Mouse (Mus musculus) liver, adult 2 months (tissue): ENCODE measurements at regions not wholly inside any gene's neighbourhood (a gene's known extent, or its start where the extent isn't known, plus 50 kb on each side); places are given as distances from the start of the nearest gene placed in this dataset.
A peak's percentile ranks its signal among the peaks of the same experiment; 100 is the strongest.

Experiments used
- DNase-seq: peaks from one replicate; pipeline ENCODE4 v3.0.0-alpha.2; 2011; ENCODE audit warnings: low read depth, low spot score; ENCODE audit errors: extremely low read depth
- H3K27ac ChIP-seq: fragments of 200-500 bp; replicated peaks from 2 replicates; pipeline ENCODE4 v1.5.1; 2012; ENCODE audit warnings: low read depth, mild to moderate bottlenecking, control low read depth, inconsistent platforms, low read length; ENCODE audit not compliant: insufficient read depth
- H3K27me3 ChIP-seq: fragments of 200-500 bp; 2 replicates; pipeline ENCODE4 v1.6.1; 2012; ENCODE audit warnings: mild to moderate bottlenecking, moderate library complexity, low read length, inconsistent platforms; ENCODE audit not compliant: control insufficient read depth, insufficient read depth
- H3K36me3 ChIP-seq: fragments of 200-500 bp; 2 replicates; pipeline ENCODE4 v1.6.1; 2012; ENCODE audit warnings: low read length, inconsistent platforms; ENCODE audit not compliant: control insufficient read depth, insufficient read depth
- H3K4me1 ChIP-seq: fragments of 200-500 bp; 2 replicates; pipeline ENCODE4 v1.6.1; 2011; ENCODE audit warnings: low read length; ENCODE audit not compliant: control insufficient read depth, insufficient read depth
- H3K4me3 ChIP-seq: fragments of 200-500 bp; 2 replicates; pipeline ENCODE4 v1.5.1; 2011; ENCODE audit warnings: low read depth, mild to moderate bottlenecking, control low read depth, low read length, moderate library complexity; ENCODE audit not compliant: insufficient read depth
- H3K79me2 ChIP-seq: fragments of 200-500 bp; 2 replicates; pipeline ENCODE4 v1.6.1; 2012; ENCODE audit warnings: inconsistent platforms, mild to moderate bottlenecking, low read length, moderate library complexity; ENCODE audit not compliant: control insufficient read depth, insufficient read depth
- H3K9ac ChIP-seq: fragments of 200-500 bp; 2 replicates; pipeline ENCODE4 v1.6.1; 2012; ENCODE audit warnings: low read depth, mild to moderate bottlenecking, control low read depth, inconsistent platforms, low read length
- CTCF ChIP-seq: fragments of 200-500 bp; IDR thresholded peaks from 2 replicates; pipeline ENCODE4 v1.5.1; 2011; ENCODE audit warnings: low read depth, low read length, control low read depth
- POLR2A ChIP-seq: fragments of 200-500 bp; IDR thresholded peaks from 2 replicates; pipeline ENCODE4 v1.6.1; 2011; ENCODE audit warnings: low read length, control low read depth; ENCODE audit not compliant: insufficient read depth; ENCODE audit errors: extremely low read depth
- WGBS: fragments of 180-500 bp; shearing (Covaris S2); methylation state at CpG from one replicate; pipeline ENCODE4 v1.1.7; 2018; 5-methylcytosine and 5-hydroxymethylcytosine counted together

- Histone ChIP-seq H3K27me3 (no peaks in the 10 kb centered on the region), H3K36me3 (no peaks in the 10 kb centered on the region), H3K4me1 (no peaks in the 10 kb centered on the region), H3K27ac (no peak overlapping the region), H3K4me3 (no peak overlapping the region), H3K9ac (no peak overlapping the region), H3K79me2 (no peaks in the 10 kb centered on the region)
- 81% methylated on average over 8 of the region's 8 CpGs for WGBS
- TF ChIP-seq POLR2A = no peak
- no peak for TF ChIP-seq CTCF
- no peak for DNase-seq
Observed at GRCm38 (mm10) chr2:171737761-171738160, 305.5 kb downstream of the Cbln4 start.

- no peak for DNase-seq
- Histone ChIP-seq H3K27me3 (no peaks in the 10 kb centered on the region), H3K27ac (no peak overlapping the region), H3K4me3 (no peak overlapping the region), H3K4me1 (no peaks in the 10 kb centered on the region), H3K79me2 (no peaks in the 10 kb centered on the region), H3K36me3 (no peaks in the 10 kb centered on the region), H3K9ac (no peak overlapping the region)
- TF ChIP-seq POLR2A (no peak), CTCF (no peak)
- 78% methylated on average over 14 of the region's 14 CpGs for WGBS
Observed at GRCm38 (mm10) chr2:171735061-171735490, 308.2 kb downstream of the Cbln4 start.

- WGBS = 90% methylated on average over 4 of the region's 4 CpGs
Observed at GRCm38 (mm10) chr2:171734634-171734987, 308.7 kb downstream of the Cbln4 start.

GRCm38 (mm10) chr2:171733965-171734633, 309.2 kb downstream of the Cbln4 start:
- H3K79me2 ChIP-seq = no peaks in the 10 kb centered on the region
- no peak overlapping the region for H3K4me3 ChIP-seq
- no peak for DNase-seq
- TF ChIP-seq CTCF (no peak), POLR2A (no peak)
- no peaks in the 10 kb centered on the region for H3K36me3 ChIP-seq
- H3K27ac ChIP-seq = no peak overlapping the region
- H3K27me3 ChIP-seq = no peaks in the 10 kb centered on the region
- no peaks in the 10 kb centered on the region for H3K4me1 ChIP-seq
- no peak overlapping the region for H3K9ac ChIP-seq
- 82% methylated on average over 14 of the region's 14 CpGs for WGBS

More at GRCm38 (mm10) chr2:171734634-171734987, 308.7 kb downstream of the Cbln4 start:
- H3K4me1 ChIP-seq = no peaks in the 10 kb centered on the region
- no peaks in the 10 kb centered on the region for H3K79me2 ChIP-seq
- H3K9ac ChIP-seq = no peak overlapping the region
- TF ChIP-seq POLR2A (no peak), CTCF (no peak)
- no peak overlapping the region for H3K27ac ChIP-seq
- H3K27me3 ChIP-seq = no peaks in the 10 kb centered on the region
- DNase-seq = no peak
- no peak overlapping the region for H3K4me3 ChIP-seq
- H3K36me3 ChIP-seq = no peaks in the 10 kb centered on the region

- no peaks in the 10 kb centered on the region for H3K27me3 ChIP-seq
- no peak overlapping the region for H3K9ac ChIP-seq
- TF ChIP-seq CTCF (no peak), POLR2A (no peak)
- no peaks in the 10 kb centered on the region for H3K4me1 ChIP-seq
- peak; percentile 2 for DNase-seq
- 72% methylated on average over 5 of the region's 5 CpGs for WGBS
- H3K36me3 ChIP-seq = no peaks in the 10 kb centered on the region
- H3K4me3 ChIP-seq = no peak overlapping the region
- no peak overlapping the region for H3K27ac ChIP-seq
- no peaks in the 10 kb centered on the region for H3K79me2 ChIP-seq
Observed at GRCm38 (mm10) chr2:171719269-171719668, 324.0 kb downstream of the Cbln4 start.

- no peaks in the 10 kb centered on the region for H3K79me2 ChIP-seq
- H3K27me3 ChIP-seq = no peaks in the 10 kb centered on the region
- H3K4me1 ChIP-seq = no peaks in the 10 kb centered on the region
- H3K36me3 ChIP-seq = no peaks in the 10 kb centered on the region
- H3K4me3 ChIP-seq = no peak overlapping the region
- H3K9ac ChIP-seq = no peak overlapping the region
- DNase-seq = no peak
- WGBS = 80% methylated on average over 5 of the region's 5 CpGs
- no peak overlapping the region for H3K27ac ChIP-seq
- TF ChIP-seq POLR2A (no peak), CTCF (no peak)
Observed at GRCm38 (mm10) chr2:171718855-171719254, 324.4 kb downstream of the Cbln4 start.
